8 mouse cellular contexts compared by ENCODE assay signal in genomic region chr11:69096987-69097900, GRCm38 (mm10). TPM values are rescaled to one million over a fixed set of nuclear protein-coding genes. Genes with fewer than 3 reads are reported as not detected.
DNase-seq lines count a peak whose midpoint lies in the region; ATAC-seq lines count a peak whose summit lies in the region.

No protein-coding gene starts in this region.

- H3K36me3 ChIP-seq in megakaryocyte, embryonic 14.5 days (replicated peaks; ENCODE audit: low read length) = peaks cover 30% of the 10 kb centered on the region

- H3K9me3 ChIP-seq in megakaryocyte, embryonic 14.5 days = no peaks in the 10 kb centered on the region

- peak overlapping the region; percentile 93 for H3K4me3 ChIP-seq in megakaryocyte, embryonic 14.5 days (replicated peaks)

- no peaks in the 10 kb centered on the region for H3K27me3 ChIP-seq in megakaryocyte, embryonic 14.5 days (replicated peaks)

- ATAC-seq in common myeloid progenitor, adult 5-6 weeks (replicated peaks; ENCODE audit: low read depth, poor library complexity, severe bottlenecking) = peak; percentile 27

- peaks cover 92% of the 10 kb centered on the region for H3K4me1 ChIP-seq in megakaryocyte, embryonic 14.5 days

- DNase-seq in R1 (ENCODE audit: low read depth, low spot score) = peak; percentile 92
- DNase-seq in gastrocnemius, adult 8-10 months (ENCODE audit: low spot score in 2 of 2) = peak; percentile 100
- peak; percentile 93 for DNase-seq in induced T-regulatory cell, adult 2 months (ENCODE audit: low read depth)
- peak; percentile 93 to 98 for DNase-seq in left cerebral cortex, adult 9 months (ENCODE audit: low spot score in 2 of 2)
- DNase-seq in right cerebral cortex, postnatal 10 days (ENCODE audit: low spot score in 2 of 2) = peak; percentile 97 to 98
- peak; percentile 100 for DNase-seq in urinary bladder, postnatal 14 days (ENCODE audit: low spot score)

RNA-seq across cellular contexts. Expression of gene Per1, which starts 2.2 kb away (rescaled TPM):
- total RNA-seq in common myeloid progenitor, adult 5-6 weeks (2017) = 9.3 and 16.9 TPM in 2 replicates
- 10 to 100 TPM; 58.8 to 81.4 (median 70.4) TPM for total RNA-seq in gastrocnemius, adult 8-10 months (2022)
- polyA plus RNA-seq in megakaryocyte, embryonic 14.5 days (2012; ENCODE audit: insufficient read depth, low replicate concordance) = 42.3 and 83.5 TPM in 2 replicates

RNA-seq across cellular contexts. Expression of gene Vamp2, which starts 9.0 kb away (rescaled TPM):
- 7.1 and 10.0 TPM in 2 replicates for total RNA-seq in common myeloid progenitor, adult 5-6 weeks (2017)
- total RNA-seq in gastrocnemius, adult 8-10 months (2022) = 10 to 100 TPM; 31.4 to 39.6 (median 35.6) TPM
- 61.5 and 159 TPM in 2 replicates for polyA plus RNA-seq in megakaryocyte, embryonic 14.5 days (2012; ENCODE audit: insufficient read depth, low replicate concordance)

RNA-seq across cellular contexts. Expression of gene Hes7, which starts 23.0 kb away (rescaled TPM):
- total RNA-seq in common myeloid progenitor, adult 5-6 weeks (2017) = not detected in 2 replicates
- not detected for total RNA-seq in gastrocnemius, adult 8-10 months (2022)
- 7.5 and 44.1 TPM in 2 replicates for polyA plus RNA-seq in megakaryocyte, embryonic 14.5 days (2012; ENCODE audit: insufficient read depth, low replicate concordance)

RNA-seq across cellular contexts. Expression of gene 9130213A22Rik, which starts 25.1 kb away (rescaled TPM):
- not detected in 2 replicates for total RNA-seq in common myeloid progenitor, adult 5-6 weeks (2017)
- total RNA-seq in gastrocnemius, adult 8-10 months (2022) = under 1 TPM in 1 of 4 experiments, not detected in 3; 0.18 TPM
- polyA plus RNA-seq in megakaryocyte, embryonic 14.5 days (2012; ENCODE audit: insufficient read depth, low replicate concordance) = 1.3 and 13.9 TPM in 2 replicates

RNA-seq across cellular contexts. Expression of gene Tmem107, which starts 26.6 kb away (rescaled TPM):
- 23.2 and 26.3 TPM in 2 replicates for total RNA-seq in common myeloid progenitor, adult 5-6 weeks (2017)
- 1 to 10 TPM; 2.9 to 7.0 (median 5.2) TPM for total RNA-seq in gastrocnemius, adult 8-10 months (2022)
- 40.2 and 62.0 TPM in 2 replicates for polyA plus RNA-seq in megakaryocyte, embryonic 14.5 days (2012; ENCODE audit: insufficient read depth, low replicate concordance)

Comparison
In these comparisons a context has a peak if more than half of its experiments do, and no peak if none do; other contexts are left out.
1. Peak in every context shown above with its lines: DNase-seq, ATAC-seq and H3K4me3 ChIP-seq.